Mouse (Mus musculus) hindbrain, embryonic 16.5 days (tissue): Measurements from ENCODE around the gene Mrpl51. TPM values are rescaled to one million over a fixed set of nuclear protein-coding genes. Genes with fewer than 3 reads are reported as not detected.

Experiments used
- ATAC-seq: fragments of 200-750 bp; cut with Nextera tagmentation; 2 replicates; pipeline ENCODE4 v1.8.0; 2017; ENCODE audit warnings: moderate TSS enrichment, moderate library complexity
- H3K27ac ChIP-seq: fragments of 300-500 bp; sonication (generic); 2 replicates; pipeline ENCODE4 v1.5.1; 2014; ENCODE audit warnings: low read depth, mild to moderate bottlenecking, control low read depth, low read length, moderate library complexity
- H3K27me3 ChIP-seq: fragments of 300-500 bp; sonication (generic); replicated peaks from 2 replicates; pipeline ENCODE4 v1.6.1; 2014; ENCODE audit warnings: low read length; ENCODE audit not compliant: control insufficient read depth, insufficient read depth
- H3K36me3 ChIP-seq: fragments of 300-500 bp; sonication (generic); 2 replicates; pipeline ENCODE4 v1.6.1; 2014; ENCODE audit warnings: mild to moderate bottlenecking, low read length, moderate library complexity, mixed read lengths; ENCODE audit not compliant: control insufficient read depth, insufficient read depth
- H3K4me1 ChIP-seq: fragments of 300-500 bp; sonication (generic); 2 replicates; pipeline ENCODE4 v1.6.1; 2014; ENCODE audit warnings: low read depth, low read length; ENCODE audit not compliant: control insufficient read depth, insufficient read depth
- H3K4me2 ChIP-seq: fragments of 300-500 bp; sonication (generic); 2 replicates; pipeline ENCODE4 v1.6.1; 2014; ENCODE audit warnings: mild to moderate bottlenecking, low read length, control low read depth, moderate library complexity
- H3K4me3 ChIP-seq: fragments of 300-500 bp; sonication (generic); 2 replicates; pipeline ENCODE4 v1.5.1; 2014; ENCODE audit warnings: mild to moderate bottlenecking, low read length, control low read depth, moderate library complexity
- H3K9ac ChIP-seq: fragments of 300-500 bp; sonication (generic); 2 replicates; pipeline ENCODE4 v1.6.1; 2014; ENCODE audit warnings: low read depth, mild to moderate bottlenecking, control low read depth, low read length, moderate library complexity
- H3K9me3 ChIP-seq: fragments of 300-500 bp; sonication (generic); 2 replicates; pipeline ENCODE4 v1.6.1; 2014; ENCODE audit warnings: mild to moderate bottlenecking, low read length, moderate library complexity; ENCODE audit not compliant: control insufficient read depth
- WGBS: fragments of 180-500 bp; shearing (Covaris S2); extraction: QIAGEN DNeasy Blood & Tissue Kit; methylation state at CpG from one replicate; pipeline ENCODE4 v1.1.7; 2014; 5-methylcytosine and 5-hydroxymethylcytosine counted together
- microRNA-seq: library from miRNA; unstranded; fragments of <30 nt; microRNA quantifications from one replicate; pipeline ENCODE4, GENCODE M21; 2017
- polyA plus RNA-seq: library from polyadenylated mRNA; unstranded; fragments of >200 nt; fragmentation: Nextera tagmentation; extraction: Ambion mirVana; gene quantifications from 2 replicates; pipeline ENCODE4 v1.2.1, GENCODE M21; 2015

Mrpl51 gene
- polyA plus RNA-seq, 1 experiment from 2014 or later: 154 TPM

DNA sequence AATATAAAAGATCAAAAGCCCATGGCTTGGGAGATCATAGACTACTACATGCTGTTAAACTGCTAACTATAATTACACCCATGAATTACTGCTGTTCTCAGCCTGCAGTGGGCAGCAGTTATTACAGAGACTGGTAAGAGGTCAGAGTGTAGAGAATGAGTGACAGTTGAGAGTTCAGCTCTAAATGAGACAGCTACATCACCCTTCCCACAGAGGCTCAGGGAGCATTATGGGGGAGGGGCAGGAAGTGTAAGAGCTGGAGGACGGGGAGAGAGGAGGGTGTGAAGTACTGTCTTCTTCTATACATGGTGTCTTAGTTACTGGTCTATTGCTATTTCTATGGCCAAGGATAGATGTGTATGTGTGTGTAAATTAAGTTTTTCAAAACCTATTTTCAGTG, 53.0 kb downstream of the Mrpl51 start:
- Histone ChIP-seq H3K4me1 (no peaks in the 10 kb centered on the region), H3K36me3 (no peaks in the 10 kb centered on the region), H3K27ac (no peak overlapping the region), H3K4me3 (no peak overlapping the region), H3K9ac (no peak overlapping the region), H3K27me3 (no peaks in the 10 kb centered on the region), H3K9me3 (no peaks in the 10 kb centered on the region), H3K4me2 (no peak overlapping the region)
- no peak for ATAC-seq
- 68% methylated on average over 1 of the region's 1 CpGs for WGBS

Small RNAs within 50 kb of the gene (microRNA-seq; reads per million reads assigned to microRNA genes)
- gene Mir3098 (0.83 reads per million), gene Mir8113 (not detected)

Other genes starting within 250 kb of the Mrpl51 start
- 107 TPM in 2 replicates for gene Cops7a, start 226.3 kb upstream of the Mrpl51 start, polyA plus RNA-seq
- 67.4 and 77.9 TPM in 2 replicates for gene Pianp, start 195.1 kb upstream of the Mrpl51 start, polyA plus RNA-seq
- 11.6 and 15.2 TPM in 2 replicates for gene Zfp384, start 182.7 kb upstream of the Mrpl51 start, polyA plus RNA-seq
- 133 and 137 TPM in 2 replicates for gene Ing4, start 152.0 kb upstream of the Mrpl51 start, polyA plus RNA-seq
- 18.2 and 20.9 TPM in 2 replicates for gene Acrbp, start 142.1 kb upstream of the Mrpl51 start, polyA plus RNA-seq
- 0.36 and 0.85 TPM in 2 replicates for gene Lpar5, start 123.9 kb upstream of the Mrpl51 start, polyA plus RNA-seq
- 66.6 and 68.4 TPM in 2 replicates for gene Chd4, start 95.8 kb upstream of the Mrpl51 start, polyA plus RNA-seq
- gene Nop2, start 59.9 kb upstream of the Mrpl51 start, polyA plus RNA-seq: 48.6 and 50.7 TPM in 2 replicates
- 20.3 and 21.9 TPM in 2 replicates for gene Iffo1, start 46.6 kb upstream of the Mrpl51 start, polyA plus RNA-seq
- 1,587 and 1,624 TPM in 2 replicates for gene Gapdh, start 25.3 kb upstream of the Mrpl51 start, polyA plus RNA-seq
- 37.7 and 50.2 TPM in 2 replicates for gene Ncapd2, start 100 bp upstream of the Mrpl51 start, polyA plus RNA-seq
- gene Vamp1, start 23.8 kb downstream of the Mrpl51 start, polyA plus RNA-seq: 41.2 and 52.8 TPM in 2 replicates
- 7.7 and 9.1 TPM in 2 replicates for gene Tapbpl, start 40.1 kb downstream of the Mrpl51 start, polyA plus RNA-seq
- gene Cd27, start 45.2 kb downstream of the Mrpl51 start, polyA plus RNA-seq: 1.1 and 1.4 TPM in 2 replicates
- gene Tuba3a, start 94.2 kb downstream of the Mrpl51 start, polyA plus RNA-seq: 0.10 TPM in 1 of 2 replicates, not detected in the other
- gene Ltbr, start 122.1 kb downstream of the Mrpl51 start, polyA plus RNA-seq: 16.4 and 18.7 TPM in 2 replicates
- 0.69 and 0.70 TPM in 2 replicates for gene Scnn1a, start 128.9 kb downstream of the Mrpl51 start, polyA plus RNA-seq
- gene Tnfrsf1a, start 157.6 kb downstream of the Mrpl51 start, polyA plus RNA-seq: 15.1 and 18.3 TPM in 2 replicates
- gene Plekhg6, start 189.0 kb downstream of the Mrpl51 start, polyA plus RNA-seq: 0.30 and 0.41 TPM in 2 replicates